Mouse (Mus musculus) regulatory T cell (primary cell): ENCODE measurements around the gene Rgmb.

ENCODE experiments used
- in situ Hi-C: fragments of 300-600 bp; cut with MboI, MseI; formaldehyde crosslinking; loops from one replicate; pipeline ENCODE4 v1.15.1; 2025; ENCODE audit warnings: high pct_unique_total_duplicates

The Rgmb gene

DNA sequence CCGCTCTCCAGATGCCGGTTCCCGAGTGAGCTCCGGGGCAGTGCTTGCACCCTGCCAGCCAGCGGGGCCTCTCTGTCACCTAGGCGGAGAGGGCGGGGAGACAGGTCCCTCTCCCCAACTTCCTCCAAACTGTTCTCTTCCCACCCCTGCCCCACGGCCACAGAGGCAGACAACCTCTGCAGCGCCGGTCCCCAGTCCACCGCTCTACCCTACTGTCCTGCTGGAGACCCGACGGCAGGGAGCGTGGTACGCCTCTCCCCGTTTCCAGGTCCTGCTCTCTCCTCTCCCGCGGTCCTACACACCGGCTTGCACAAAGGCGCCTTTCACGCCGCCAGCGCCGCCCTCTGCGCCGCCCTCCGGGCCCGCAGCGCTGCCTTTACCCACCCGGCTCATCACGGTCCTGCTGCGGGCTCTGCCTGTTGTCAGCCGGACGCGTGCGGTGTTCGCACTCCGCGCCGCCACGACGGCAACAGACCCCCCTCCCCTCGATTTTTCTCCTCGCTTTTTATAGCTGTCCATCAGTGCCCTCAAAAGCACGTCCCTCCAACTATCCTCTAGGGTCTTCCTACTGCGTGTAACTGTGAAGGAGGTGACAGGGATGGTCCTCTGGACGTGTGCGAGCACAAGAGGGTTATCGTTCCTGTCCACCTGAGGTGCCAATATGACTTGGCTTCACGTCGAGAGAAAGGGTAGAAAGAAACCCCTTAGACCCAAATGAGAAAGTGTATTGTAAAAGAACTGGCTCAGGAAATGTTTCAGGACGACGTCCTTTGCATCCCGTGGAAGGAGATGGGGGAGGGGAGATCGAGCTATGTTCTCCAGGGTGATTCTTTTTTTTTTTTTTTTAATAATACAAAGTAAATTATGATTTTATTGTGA lies at the start of gene Rgmb:
Gene Rgmb (minus strand): TSS at position 274 of the 879 bp plus-strand sequence.
- in situ Hi-C loops = no loop called here

DNA sequence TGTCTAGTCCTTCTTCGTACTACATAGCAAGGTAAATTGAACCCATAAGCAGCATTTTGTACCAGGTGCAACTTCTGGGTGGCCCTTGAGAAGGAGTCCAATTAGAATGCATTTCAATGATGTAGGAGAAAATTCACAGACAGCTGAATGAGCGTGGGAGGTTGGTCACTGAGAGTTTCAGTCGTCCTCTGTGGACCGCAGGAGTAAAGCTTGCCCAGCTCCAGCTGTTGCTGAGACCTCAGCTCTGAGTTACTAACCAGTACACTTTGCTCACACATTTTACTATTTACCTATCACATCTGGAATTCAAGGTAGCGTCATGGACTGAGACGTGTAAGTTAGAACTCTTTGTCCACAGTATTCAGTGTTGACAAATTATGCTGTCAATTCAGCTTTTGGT lies 43.9 kb upstream of the Rgmb start:
- in situ Hi-C loops = no loop called here

- in situ Hi-C loops = no loop called here
Measured at GRCm38 (mm10) chr17:15872093-15872492, 41.3 kb upstream of the Rgmb start.

- in situ Hi-C loops = no loop called here
Measured at GRCm38 (mm10) chr17:15865249-15865648, 34.4 kb upstream of the Rgmb start.

DNA sequence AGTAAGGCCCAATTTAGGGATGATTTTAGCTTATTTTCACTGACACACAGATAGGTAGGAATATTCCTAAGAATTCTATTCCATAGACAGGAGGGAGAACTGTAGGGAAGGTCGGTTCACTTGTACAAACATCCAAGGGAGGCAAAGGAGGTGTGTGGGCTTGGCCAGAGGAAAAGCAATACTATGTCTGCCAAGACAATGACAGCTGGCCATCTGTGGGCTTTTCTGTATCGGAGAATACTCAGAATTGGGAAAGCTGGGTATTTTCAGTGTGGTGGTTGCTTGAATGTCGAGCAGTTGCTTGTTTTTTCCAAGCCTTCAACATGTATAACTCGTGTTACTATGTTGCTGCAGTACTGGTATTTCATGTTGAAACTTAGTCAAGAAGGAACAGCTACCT lies 31.5 kb upstream of the Rgmb start:
- in situ Hi-C loops = no loop called here

- in situ Hi-C loops = no loop called here
Measured at GRCm38 (mm10) chr17:15853121-15853520, 22.3 kb upstream of the Rgmb start.

- in situ Hi-C loops = no loop called here
Measured at GRCm38 (mm10) chr17:15850544-15850943, 19.7 kb upstream of the Rgmb start.

DNA sequence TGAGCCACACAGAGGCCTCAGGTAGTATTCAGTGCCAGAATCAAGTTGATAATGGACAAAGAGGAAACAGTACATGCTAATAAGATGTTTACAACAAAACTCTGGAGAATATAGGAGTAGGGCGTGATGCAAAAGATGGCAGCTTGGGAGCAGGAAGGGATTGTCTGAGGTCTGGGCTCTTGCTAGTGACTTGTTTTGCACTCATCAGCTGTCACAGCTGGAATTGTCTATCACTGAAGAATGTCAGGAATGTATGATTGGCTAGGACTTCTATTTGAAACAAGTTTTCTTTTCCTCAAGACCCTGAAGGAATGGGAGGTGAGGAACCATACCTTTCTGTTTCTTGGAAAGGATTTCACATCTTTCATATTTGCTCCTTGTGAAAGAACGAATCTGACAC lies 10.6 kb upstream of the Rgmb start:
- in situ Hi-C loops = no loop called here

DNA sequence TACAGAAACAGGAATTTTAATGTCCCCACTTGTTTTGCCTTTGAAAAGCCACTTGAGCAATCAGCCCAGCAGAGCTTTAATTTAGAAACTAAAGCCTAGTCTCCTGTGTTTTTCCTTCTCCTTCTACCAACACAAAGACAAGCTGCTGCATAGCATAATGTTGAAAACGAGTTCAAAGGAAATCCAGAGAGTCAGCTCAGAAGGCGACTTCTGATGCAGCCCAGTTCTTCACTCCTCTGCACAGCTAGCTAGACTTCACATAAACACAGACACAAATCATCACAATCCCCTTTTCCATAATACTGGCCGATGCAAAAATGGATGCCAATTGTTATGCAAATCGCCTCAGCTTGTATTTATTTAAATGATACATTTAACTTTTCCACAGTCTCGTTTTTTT lies 1.6 kb upstream of the Rgmb start:
- in situ Hi-C loops = no loop called here

GRCm38 (mm10) chr17:15831810-15832209 lies 971 bp upstream of the Rgmb start:
- in situ Hi-C loops = no loop called here

DNA sequence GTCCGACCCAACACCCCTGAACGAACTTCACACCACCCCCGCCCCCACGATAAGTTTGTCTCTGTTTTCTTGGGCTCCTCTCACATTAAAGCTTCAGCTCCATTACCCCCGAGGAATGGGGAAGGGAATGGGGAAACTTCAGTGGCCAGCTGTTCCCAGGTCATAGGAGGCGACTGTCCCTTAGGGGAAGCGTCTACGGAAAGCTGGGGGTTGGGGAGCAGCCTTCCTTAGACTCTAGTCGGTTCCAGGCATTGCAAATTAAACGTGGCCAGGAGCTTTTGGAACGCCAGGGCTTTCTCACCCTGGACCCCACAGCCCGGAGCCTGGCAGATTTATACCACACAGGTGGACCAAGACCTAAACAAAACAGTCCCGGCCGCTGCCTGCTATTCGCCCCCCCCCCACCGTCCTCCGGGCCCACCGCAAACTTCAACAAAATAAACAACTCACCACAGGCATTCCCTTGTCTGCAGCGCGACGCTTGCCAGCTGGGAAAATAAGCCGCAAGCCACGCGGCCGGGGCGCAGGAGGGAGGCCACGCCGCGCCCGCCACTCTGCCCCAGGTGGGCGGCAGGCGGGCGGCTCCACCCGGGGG lies 571 bp downstream of the Rgmb start:
- in situ Hi-C loops = no loop called here

DNA sequence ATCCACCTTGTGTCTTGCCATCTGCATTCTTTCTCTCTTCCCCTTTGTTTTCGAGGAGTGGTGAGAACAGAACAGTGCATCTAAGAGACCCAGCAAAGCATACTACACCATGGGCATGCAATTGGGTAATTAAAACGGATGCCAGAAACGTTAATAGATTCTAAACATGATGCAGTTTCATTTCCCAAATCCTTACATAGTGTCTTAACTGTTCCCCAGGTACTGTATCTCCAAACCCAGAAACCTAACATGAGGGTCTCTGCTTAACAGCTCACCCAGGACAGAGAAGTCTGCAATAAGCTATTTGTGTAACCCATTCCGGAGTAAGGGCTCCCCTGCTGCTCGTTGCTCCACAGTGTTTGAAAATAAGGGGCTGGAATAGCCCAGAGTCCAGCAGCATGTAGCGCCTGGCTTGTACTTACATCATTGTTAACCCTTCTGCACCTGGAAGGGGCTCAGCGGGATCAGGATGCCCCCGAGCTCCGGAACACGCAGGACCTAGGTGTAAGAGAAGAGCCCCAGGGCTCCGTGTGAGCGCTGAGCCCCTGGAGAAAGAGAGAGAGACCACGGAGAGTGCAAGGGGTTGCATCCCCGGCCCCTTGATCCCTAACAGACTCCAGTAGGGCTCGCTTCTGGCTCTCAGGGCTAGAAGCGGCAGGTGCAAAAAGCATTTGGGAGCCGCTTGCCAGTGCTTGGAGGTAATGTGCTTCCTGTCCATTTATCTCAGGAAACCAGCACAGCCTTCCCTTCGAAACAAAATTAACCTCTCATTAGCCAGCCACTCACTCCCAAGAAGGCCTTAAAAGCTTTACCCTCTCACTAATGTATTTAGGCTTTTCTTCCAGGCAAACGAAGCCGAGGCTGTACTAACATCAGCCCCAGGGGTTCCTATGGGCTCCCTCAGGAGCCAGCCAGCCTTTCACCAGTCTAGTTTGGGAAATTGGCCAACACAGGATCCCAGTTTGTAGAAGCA lies 1.4 kb downstream of the Rgmb start:
- in situ Hi-C loops = no loop called here

DNA sequence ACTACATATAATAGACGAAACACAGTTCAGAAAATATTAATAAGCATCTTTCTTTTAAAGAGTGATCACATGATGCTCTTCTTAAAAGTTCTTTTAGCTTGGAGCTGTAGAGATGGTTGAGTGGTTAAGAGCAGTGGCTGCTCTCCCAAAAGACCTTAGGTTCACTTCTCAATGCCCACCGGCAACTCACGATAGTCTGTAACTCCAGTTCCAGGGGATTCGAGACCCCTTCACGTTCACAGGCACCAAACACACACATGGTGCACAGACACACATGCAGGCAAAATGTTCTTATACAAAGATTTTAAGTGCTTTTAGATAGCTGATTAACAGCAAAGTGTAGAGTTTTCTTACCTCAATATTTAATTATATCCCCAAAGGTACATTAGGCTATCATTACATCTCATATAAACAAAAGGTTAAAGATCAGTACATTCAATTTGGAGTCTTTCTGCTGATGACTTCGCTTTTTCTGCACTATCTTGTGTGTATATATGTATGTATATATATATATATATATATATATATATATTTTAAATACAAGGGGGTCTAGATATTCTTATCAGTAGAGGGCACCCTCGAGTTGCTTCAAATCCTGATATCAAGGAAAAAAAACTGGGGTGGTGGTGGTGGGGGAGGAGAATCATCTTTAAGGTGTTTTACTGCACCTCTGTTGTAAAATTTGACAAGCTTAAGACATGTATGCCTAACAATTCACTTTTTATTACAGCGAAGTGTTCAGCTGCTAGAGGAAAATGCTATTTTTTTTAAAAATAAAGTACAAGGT lies 2.5 kb downstream of the Rgmb start:
- in situ Hi-C loops = no loop called here

DNA sequence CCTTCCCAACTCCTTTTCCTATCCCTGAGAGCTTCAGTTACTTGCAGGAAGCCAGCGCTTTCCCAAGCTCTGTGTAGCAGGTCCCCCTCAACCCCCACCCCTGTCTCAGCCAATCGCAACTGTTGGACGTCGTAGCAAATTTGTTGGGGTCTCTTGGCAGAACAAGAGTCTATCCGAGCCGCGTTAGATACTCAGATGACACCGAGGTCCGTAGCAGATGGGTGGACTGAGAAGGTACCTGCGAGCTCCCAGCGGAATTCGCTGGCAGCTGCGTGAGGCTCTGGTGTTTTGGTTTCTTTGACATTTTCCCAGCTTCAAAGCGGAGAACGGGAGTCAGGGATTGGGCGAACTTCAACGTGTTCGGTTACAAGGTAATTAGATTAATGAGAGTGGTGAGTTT lies 3.9 kb downstream of the Rgmb start:
- in situ Hi-C loops = no loop called here

- in situ Hi-C loops = no loop called here
Measured at GRCm38 (mm10) chr17:15826444-15826909, 4.4 kb downstream of the Rgmb start.

GRCm38 (mm10) chr17:15825481-15826396 lies 5.1 kb downstream of the Rgmb start:
- in situ Hi-C loops = no loop called here

DNA sequence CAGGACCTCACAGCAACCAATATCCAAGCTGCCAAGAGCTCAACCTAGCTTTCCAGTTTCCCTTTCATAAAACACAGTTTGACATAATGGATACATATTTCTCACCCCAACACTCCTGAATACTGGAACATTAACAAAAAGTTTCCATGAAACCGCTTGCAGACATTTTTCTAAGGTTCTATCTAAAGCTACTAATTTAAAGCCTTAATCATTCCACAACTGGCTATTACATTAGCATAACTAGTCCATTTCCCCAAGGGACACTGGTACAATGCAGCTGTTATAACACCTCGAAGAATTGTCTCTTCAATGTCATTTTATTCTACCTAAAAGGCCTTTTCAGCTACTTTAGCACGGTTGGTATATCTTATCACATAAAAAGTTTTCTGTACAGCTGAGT lies 6.0 kb downstream of the Rgmb start:
- in situ Hi-C loops = no loop called here

- in situ Hi-C loops = no loop called here
Measured at GRCm38 (mm10) chr17:15824337-15824736, 6.5 kb downstream of the Rgmb start.

DNA sequence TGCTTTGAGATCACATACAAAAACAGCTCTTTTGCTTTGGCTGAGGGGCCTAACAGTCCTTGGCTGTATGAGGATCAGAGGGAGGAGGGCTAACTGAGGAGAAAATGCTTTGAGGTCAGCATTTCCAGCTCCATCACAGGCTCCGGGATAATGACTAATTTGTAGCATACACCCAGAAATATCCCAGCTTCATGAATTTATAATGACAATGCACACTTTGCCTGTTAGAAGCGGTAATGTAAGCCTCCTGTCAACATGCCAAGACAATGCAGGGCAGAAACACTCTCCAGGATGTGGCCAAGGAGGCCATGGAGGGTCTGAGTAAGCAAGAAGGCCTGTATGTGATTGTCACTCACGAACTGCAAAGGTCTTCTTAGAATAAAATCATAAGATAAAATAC lies 7.0 kb downstream of the Rgmb start:
- in situ Hi-C loops = no loop called here

DNA sequence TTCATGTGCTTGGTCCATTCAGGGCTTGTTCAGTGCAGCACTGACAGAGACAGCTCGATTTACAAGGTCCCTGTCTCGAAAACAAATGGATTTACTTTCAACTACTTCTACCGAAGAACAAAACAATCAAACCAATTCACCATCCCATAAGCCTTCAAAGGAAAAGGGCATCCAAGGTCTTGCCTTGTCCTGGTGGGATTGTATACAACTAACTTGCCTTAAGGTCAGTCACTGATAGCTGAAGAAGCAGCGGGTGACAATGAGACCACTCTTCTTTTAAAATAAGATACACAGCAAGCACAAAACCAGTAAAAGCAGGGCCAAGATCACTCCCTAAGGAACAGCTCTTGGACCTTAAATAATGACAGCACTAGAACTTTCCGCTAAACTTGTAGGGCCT lies 7.6 kb downstream of the Rgmb start:
- in situ Hi-C loops = no loop called here
